Mouse (Mus musculus) kidney, embryonic 16.5 days (tissue): ENCODE data around the gene Slc9c1. TPM values are rescaled to one million over a fixed set of nuclear protein-coding genes. Genes with fewer than 3 reads are reported as not detected.
"Not testable (repeated sequence)": the region's sequence is repeated elsewhere in the genome, so short reads cannot be mapped to it uniquely, and the experiment has no call there.

Experiments
- ATAC-seq: fragments of 200-750 bp; cut with Nextera tagmentation; 2 replicates; pipeline ENCODE4 v1.8.0; 2017; ENCODE audit warnings: moderate TSS enrichment; ENCODE audit not compliant: low FRiP score, low TSS enrichment
- H3K27ac ChIP-seq: fragments of 300-500 bp; sonication (generic); 2 replicates; pipeline ENCODE4 v1.5.1; 2014; ENCODE audit warnings: low read length
- H3K27me3 ChIP-seq: fragments of 300-500 bp; sonication (generic); 2 replicates; pipeline ENCODE4 v1.6.1; 2014; ENCODE audit warnings: low read length, control low read depth, mixed read lengths; ENCODE audit not compliant: insufficient read depth
- H3K36me3 ChIP-seq: fragments of 300-500 bp; sonication (generic); 2 replicates; pipeline ENCODE4 v1.6.1; 2014; ENCODE audit warnings: low read length, control low read depth, mixed read lengths; ENCODE audit not compliant: insufficient read depth
- H3K4me1 ChIP-seq: fragments of 300-500 bp; sonication (generic); 2 replicates; pipeline ENCODE4 v1.6.1; 2014; ENCODE audit warnings: low read length, control low read depth, mixed read lengths; ENCODE audit not compliant: insufficient read depth
- H3K4me2 ChIP-seq: fragments of 300-500 bp; sonication (generic); replicated peaks from 2 replicates; pipeline ENCODE4 v1.6.1; 2014; ENCODE audit warnings: low read depth, low read length
- H3K4me3 ChIP-seq: fragments of 300-500 bp; sonication (generic); 2 replicates; pipeline ENCODE4 v1.5.1; 2014; ENCODE audit warnings: mild to moderate bottlenecking, low read length
- H3K9ac ChIP-seq: fragments of 300-500 bp; sonication (generic); replicated peaks from 2 replicates; pipeline ENCODE4 v1.6.1; 2014; ENCODE audit warnings: low read length
- H3K9me3 ChIP-seq: fragments of 300-500 bp; sonication (generic); 2 replicates; pipeline ENCODE4 v1.6.1; 2016; ENCODE audit warnings: low read length, control low read depth
- WGBS: fragments of 180-500 bp; shearing (Covaris S2); extraction: QIAGEN DNeasy Blood & Tissue Kit; methylation state at CpG from one replicate; pipeline ENCODE4 v1.1.7; 2014; 5-methylcytosine and 5-hydroxymethylcytosine counted together
- polyA plus RNA-seq: library from polyadenylated mRNA; unstranded; fragments of >200 nt; fragmentation: Nextera tagmentation; extraction: Ambion mirVana; gene quantifications from 2 replicates; pipeline ENCODE4 v1.2.1, GENCODE M21; 2015

Slc9c1 gene
- polyA plus RNA-seq, result not detected in 2 replicates

GRCm38 (mm10) chr16:45535009-45535408 is at the start of gene Slc9c1:
Slc9c1 (plus strand) TSS chr16:45535309.
- H3K36me3 ChIP-seq, result no peaks in the 10 kb centered on the region
- H3K4me2 ChIP-seq, result no peak within 1 kb of the TSS
- 94% methylated on average over 5 of the region's 5 CpGs for WGBS
- no peaks in the 10 kb centered on the region for H3K4me1 ChIP-seq
- no peak for ATAC-seq
- no peaks in the 10 kb centered on the region for H3K9me3 ChIP-seq
- H3K27me3 ChIP-seq, result no peaks in the 10 kb centered on the region
- H3K27ac ChIP-seq, result no peak within 1 kb of the TSS
- no peak within 1 kb of the TSS for H3K9ac ChIP-seq
- H3K4me3 ChIP-seq, result no peak within 1 kb of the TSS

- Histone ChIP-seq H3K4me1 (no peaks in the 10 kb centered on the region), H3K27ac (no peak within 1 kb of the TSS), H3K9ac (no peak within 1 kb of the TSS), H3K4me3 (no peak within 1 kb of the TSS), H3K27me3 (no peaks in the 10 kb centered on the region), H3K4me2 (no peak within 1 kb of the TSS), H3K9me3 (no peaks in the 10 kb centered on the region), H3K36me3 (no peaks in the 10 kb centered on the region)
- peak; percentile 95 for ATAC-seq
- WGBS, result 51% methylated on average over 5 of the region's 5 CpGs
These were observed 42.2 kb upstream of the Slc9c1 start, which contains the start of gene Gm609 for GRCm38 (mm10) chr16:45492927-45493326. Gm609 (minus strand) TSS chr16:45492969.

GRCm38 (mm10) chr16:45495326-45495725 is 39.8 kb upstream of the Slc9c1 start:
- 74% methylated on average over 1 of the region's 1 CpGs for WGBS
- Histone ChIP-seq H3K27ac (no peak overlapping the region), H3K4me2 (no peak overlapping the region), H3K36me3 (no peaks in the 10 kb centered on the region), H3K9me3 (no peaks in the 10 kb centered on the region), H3K9ac (no peak overlapping the region), H3K27me3 (no peaks in the 10 kb centered on the region), H3K4me1 (no peaks in the 10 kb centered on the region), H3K4me3 (no peak overlapping the region)
- ATAC-seq, result no peak

GRCm38 (mm10) chr16:45525551-45525950 is 9.6 kb upstream of the Slc9c1 start:
- H3K27ac ChIP-seq, result no peak overlapping the region
- H3K4me2 ChIP-seq, result no peak overlapping the region
- H3K4me3 ChIP-seq, result no peak overlapping the region
- H3K36me3 ChIP-seq, result no peaks in the 10 kb centered on the region
- no peaks in the 10 kb centered on the region for H3K27me3 ChIP-seq
- H3K9me3 ChIP-seq, result no peaks in the 10 kb centered on the region
- WGBS, result 82% methylated on average over 5 of the region's 5 CpGs
- H3K4me1 ChIP-seq, result no peaks in the 10 kb centered on the region
- no peak overlapping the region for H3K9ac ChIP-seq
- no peak for ATAC-seq

- Histone ChIP-seq H3K9ac (no peak within 1 kb of the TSS), H3K9me3 (no peaks in the 10 kb centered on the region), H3K4me3 (no peak within 1 kb of the TSS), H3K27me3 (no peaks in the 10 kb centered on the region), H3K4me2 (no peak within 1 kb of the TSS), H3K4me1 (no peaks in the 10 kb centered on the region), H3K36me3 (no peaks in the 10 kb centered on the region), H3K27ac (no peak within 1 kb of the TSS)
- ATAC-seq, result no peak
- 62% methylated on average over 4 of the region's 4 CpGs for WGBS
These were observed 3.2 kb upstream of the Slc9c1 start, which contains the start of gene Gm17783 for GRCm38 (mm10) chr16:45531950-45532349. Gm17783 (minus strand) TSS chr16:45532050.

GRCm38 (mm10) chr16:45538342-45538741 is 3.2 kb downstream of the Slc9c1 start:
- H3K27ac ChIP-seq, H3K4me2 ChIP-seq, H3K9me3 ChIP-seq, H3K4me3 ChIP-seq, H3K36me3 ChIP-seq, H3K4me1 ChIP-seq, ATAC-seq, H3K9ac ChIP-seq, H3K27me3 ChIP-seq: not testable (repeated sequence)
- WGBS, result 73% methylated on average over 1 of the region's 1 CpGs

- Histone ChIP-seq H3K4me2 (no peak overlapping the region), H3K4me1 (no peaks in the 10 kb centered on the region), H3K27me3 (no peaks in the 10 kb centered on the region), H3K9me3 (no peaks in the 10 kb centered on the region), H3K9ac (no peak overlapping the region), H3K4me3 (no peak overlapping the region), H3K27ac (no peak overlapping the region), H3K36me3 (no peaks in the 10 kb centered on the region)
- ATAC-seq, result no peak
These were observed 7.0 kb downstream of the Slc9c1 start for GRCm38 (mm10) chr16:45542108-45542507.

- H3K27ac ChIP-seq, result no peak overlapping the region
- WGBS, result 63% methylated on average over 3 of the region's 3 CpGs
- no peak overlapping the region for H3K4me2 ChIP-seq
- H3K36me3 ChIP-seq, result no peaks in the 10 kb centered on the region
- no peak overlapping the region for H3K4me3 ChIP-seq
- no peaks in the 10 kb centered on the region for H3K27me3 ChIP-seq
- H3K4me1 ChIP-seq, result no peaks in the 10 kb centered on the region
- H3K9ac ChIP-seq, result no peak overlapping the region
- ATAC-seq, result no peak
- no peaks in the 10 kb centered on the region for H3K9me3 ChIP-seq
These were observed 9.2 kb downstream of the Slc9c1 start for GRCm38 (mm10) chr16:45544341-45544740.

GRCm38 (mm10) chr16:45547982-45548381 is 12.9 kb downstream of the Slc9c1 start:
- H3K27ac ChIP-seq, result no peak overlapping the region
- ATAC-seq, result no peak
- no peak overlapping the region for H3K9ac ChIP-seq
- H3K4me3 ChIP-seq, result no peak overlapping the region
- no peaks in the 10 kb centered on the region for H3K36me3 ChIP-seq
- H3K27me3 ChIP-seq, result no peaks in the 10 kb centered on the region
- no peaks in the 10 kb centered on the region for H3K4me1 ChIP-seq
- no peaks in the 10 kb centered on the region for H3K9me3 ChIP-seq
- no peak overlapping the region for H3K4me2 ChIP-seq

- Histone ChIP-seq H3K9ac (no peak overlapping the region), H3K4me1 (no peaks in the 10 kb centered on the region), H3K4me3 (no peak overlapping the region), H3K36me3 (no peaks in the 10 kb centered on the region), H3K4me2 (no peak overlapping the region), H3K9me3 (no peaks in the 10 kb centered on the region), H3K27me3 (no peaks in the 10 kb centered on the region), H3K27ac (no peak overlapping the region)
- 74% methylated on average over 2 of the region's 2 CpGs for WGBS
- no peak for ATAC-seq
These were observed 16.5 kb downstream of the Slc9c1 start for GRCm38 (mm10) chr16:45551579-45551978.
